Mouse (Mus musculus) kidney, postnatal 14 days (tissue): ENCODE results near the gene Btg2.

Source experiments
- DNase-seq: peaks from one replicate; pipeline ENCODE4 v3.0.0; 2022; ENCODE audit warnings: mixed read lengths

The Btg2 gene

DNA sequence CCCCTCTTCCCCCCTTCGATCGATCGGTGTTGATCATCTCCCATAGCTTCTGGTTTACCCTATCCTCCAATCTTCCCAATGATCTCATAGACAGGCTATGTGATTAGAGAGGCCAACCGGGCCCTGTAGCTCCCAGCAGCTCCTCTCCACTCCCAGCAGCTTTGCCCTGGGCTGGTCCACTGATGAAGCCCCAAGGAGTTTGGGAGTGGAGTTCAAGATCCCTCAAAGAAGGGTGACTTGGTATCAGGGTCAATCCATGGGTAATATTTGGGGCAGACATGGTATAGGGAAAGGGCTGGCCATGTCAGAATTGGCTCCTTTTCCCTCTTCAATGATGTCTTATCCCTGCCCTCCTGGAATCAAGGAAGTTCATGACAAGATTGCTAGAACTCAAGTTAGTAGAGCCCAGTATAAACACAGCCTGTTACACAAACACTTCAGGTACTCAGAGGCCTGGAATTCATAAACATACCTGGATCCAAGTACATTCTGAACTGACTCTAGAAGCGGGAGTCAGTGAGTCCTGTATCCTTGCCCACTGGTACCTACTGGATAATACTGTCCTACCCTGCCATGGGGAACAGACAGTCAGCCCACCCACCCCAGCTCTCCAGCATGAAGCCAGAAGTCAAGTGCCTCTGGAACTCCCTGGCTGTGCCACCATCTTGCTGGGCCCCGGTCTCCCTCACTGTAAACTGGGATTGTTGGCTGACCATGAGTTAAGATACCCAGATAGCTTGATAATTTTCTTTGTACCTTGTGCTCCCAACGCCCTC is 18.3 kb upstream of the Btg2 start:
- no peak for DNase-seq

DNA sequence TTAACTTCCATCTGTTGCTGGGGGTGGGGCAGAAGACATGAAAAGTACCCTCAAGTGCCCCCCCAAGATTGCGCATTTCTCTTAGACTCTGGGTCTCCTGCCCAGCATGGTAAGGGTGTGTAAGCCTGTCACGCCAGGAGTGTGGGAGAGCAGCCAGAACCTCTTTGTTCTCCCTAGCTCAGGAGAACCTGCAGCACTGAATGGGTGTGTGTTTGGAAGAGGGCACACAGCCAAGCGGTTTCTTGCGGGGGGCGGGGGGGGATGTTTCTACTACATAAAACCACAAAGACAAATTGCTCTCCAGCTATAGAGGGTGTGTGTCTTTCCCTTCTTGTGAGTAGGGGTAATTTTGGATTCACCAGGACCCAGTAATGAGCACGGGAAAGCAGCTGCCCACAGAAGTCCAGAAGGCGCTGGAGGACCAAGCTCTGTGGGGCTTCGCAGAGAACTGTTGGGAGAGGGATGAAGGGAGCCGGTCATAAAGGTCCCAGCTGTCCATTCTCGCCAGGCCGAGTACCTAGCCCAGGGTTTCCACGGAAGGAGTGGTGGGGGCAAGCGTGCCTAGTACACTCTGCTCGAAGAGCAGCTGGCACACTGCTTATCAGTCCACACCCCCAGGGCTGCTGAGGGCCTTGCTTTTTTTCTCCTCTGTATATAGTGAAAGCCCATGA is 17.5 kb upstream of the Btg2 start:
- peak; percentile 34 for DNase-seq

DNA sequence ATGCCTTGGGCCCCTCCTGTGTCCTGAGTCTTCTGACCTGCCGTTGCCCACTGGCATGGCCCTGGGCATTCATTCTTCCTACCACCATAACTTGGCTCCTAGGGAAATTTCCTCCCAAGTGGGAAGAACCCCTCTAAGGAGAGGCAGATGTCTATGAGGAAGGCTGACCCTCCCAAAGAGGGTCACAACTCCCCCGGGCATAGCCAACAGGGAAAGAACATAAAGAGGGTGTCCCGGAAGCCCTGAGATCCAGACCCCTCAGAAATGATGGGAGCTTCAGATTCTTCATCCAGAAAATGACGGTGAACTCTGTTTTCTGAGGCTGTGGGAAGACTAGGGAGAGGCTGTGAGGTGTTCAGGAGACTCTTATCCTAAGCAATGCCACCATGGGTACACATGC is 16.8 kb upstream of the Btg2 start:
- DNase-seq: no peak

DNA sequence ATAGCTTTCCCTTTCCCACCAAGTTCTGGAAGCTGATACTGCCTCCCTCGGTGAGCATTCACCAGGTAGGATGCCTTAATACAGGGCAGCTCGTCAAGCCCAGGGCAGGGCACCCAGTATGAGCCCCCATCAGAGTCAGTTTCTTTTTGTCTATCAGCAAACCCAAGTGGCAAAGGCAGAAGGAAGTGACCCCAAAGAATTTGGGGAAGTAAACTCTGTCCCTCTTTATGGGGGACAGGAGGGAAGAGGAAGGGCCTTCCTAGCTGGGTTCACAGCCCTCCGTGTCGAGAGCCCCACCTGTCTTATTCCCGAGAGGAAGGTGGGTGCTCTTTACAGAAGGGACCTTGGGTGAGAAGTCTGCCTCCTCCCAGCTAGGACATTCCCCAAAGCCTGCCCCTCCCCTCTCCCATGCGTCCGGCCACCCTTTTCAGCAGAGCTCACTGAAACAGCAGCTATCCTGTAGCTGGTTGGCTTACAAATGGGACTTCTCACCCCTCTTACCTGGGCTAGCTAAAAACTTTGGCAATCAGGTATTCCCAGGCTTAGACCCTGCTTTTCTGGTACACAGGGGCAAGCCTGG is 16.2 kb upstream of the Btg2 start:
- DNase-seq: no peak

DNA sequence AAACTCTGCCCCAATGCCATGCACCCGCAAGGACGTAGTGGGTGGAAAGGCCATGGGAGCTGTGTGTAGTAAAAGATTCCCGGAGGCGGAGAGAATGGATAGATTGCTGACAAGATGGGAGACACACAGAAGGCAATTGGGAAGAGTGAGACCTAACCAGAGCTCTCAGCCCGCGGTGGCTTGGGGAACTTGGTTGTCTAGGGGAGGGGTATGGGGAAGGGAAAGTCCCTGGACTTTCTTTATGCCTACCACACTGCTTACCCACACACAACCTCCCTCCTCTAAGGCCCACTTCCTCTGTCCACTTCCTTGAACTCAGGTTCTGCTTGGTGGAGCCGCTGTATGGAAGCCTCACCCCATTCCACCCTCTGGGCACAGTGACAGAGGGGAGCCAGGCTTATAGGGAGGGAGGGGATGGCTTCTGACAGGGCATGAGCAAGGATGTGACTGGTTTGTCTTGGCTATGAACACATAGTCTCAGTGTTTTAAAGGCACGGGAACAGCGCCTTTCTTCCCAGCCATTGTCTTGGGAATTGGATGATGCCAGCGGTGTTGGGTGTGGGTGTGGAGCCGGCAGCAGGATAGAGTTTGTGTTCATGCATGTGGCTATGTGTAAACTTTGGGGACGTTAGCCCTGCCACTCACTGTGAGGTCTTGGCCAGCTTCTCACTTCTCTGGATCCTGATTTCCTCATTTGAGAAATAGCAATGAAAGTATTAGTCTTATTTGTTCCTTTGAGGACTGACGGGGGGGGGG is 15.0 kb upstream of the Btg2 start:
- DNase-seq: peak; percentile 31

DNA sequence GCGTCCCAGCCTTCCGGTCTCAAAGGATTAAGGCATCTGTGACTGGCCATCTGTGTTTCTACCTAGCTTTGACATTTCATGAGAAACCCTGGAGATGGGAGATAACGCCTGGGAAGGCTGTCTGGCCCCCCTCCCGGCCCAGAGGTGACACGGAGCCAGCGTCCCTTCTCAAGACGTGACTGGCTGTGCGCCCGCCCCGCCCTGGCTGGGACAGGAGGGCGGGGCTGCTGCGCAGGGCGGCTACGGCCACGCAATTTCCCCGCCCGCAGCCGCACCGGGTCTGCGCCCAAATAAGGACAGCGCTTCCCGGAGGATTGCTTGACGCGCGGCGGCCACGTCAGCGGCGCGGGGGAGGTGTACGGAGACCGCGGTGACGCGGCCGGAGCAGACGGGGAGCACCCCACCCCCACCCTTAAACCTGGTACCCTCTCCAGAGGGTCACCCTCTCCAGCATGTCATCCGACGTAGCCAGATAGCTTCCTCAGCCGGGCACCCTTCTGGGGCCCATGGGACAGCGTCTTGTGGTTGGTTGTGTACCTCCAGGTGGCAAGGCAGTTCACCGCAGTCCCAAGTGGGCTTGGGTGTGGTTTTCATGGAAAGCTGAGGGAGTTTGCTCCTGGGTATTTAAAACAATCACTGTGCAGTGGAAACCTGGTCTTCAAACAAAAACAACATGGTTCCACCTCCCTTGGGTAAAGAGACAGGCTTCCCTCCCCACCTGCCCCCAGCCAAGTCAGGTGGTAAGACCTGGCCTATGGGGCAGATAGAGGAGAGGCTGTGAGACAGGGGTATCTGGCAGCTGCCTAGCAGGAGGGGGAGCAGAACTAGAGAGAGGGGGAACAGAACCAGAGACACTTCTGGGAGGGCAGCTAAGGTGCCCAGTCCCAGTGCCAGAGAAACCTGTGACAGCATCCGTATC is 14.2 kb upstream of the Btg2 start:
- peak; percentile 96 for DNase-seq

DNA sequence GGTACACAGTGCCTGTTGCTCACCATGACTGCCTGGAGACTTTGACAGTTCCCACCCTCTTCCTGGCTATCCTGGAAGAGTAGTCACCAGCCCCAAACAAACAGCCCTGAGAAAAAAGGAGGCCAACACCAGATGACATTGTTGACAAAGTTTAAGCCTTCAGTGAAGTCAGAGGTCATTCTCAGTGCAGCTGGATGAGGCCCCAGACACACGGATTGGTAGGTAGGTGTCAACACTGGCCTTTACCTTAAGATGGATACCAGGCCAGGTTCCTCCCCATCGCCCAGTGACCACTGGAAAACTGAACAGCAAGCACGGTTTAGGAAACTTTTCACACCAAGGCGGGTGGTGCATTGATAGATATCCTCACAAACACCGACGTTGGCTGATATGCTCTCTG is 13.4 kb upstream of the Btg2 start:
- no peak for DNase-seq

DNA sequence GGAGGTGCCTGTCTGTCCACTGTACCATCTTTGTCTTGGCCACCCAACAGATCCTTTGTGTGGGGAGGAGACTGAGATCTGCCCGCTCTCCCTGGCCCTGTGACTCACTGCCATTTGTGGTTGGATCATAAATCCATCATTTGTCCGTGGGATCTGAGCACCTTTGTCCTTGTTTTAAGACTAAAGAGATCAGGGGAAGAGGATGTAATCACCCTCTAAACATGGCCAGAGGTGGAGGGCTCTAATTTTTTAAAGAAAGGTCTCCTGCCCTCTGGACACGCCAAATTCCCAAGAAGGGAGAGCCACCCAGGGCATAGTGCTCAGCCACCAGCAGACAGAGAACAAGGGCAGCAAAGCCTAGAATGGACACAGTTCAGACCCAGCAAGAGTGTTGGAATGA is 12.9 kb upstream of the Btg2 start:
- DNase-seq: no peak

DNA sequence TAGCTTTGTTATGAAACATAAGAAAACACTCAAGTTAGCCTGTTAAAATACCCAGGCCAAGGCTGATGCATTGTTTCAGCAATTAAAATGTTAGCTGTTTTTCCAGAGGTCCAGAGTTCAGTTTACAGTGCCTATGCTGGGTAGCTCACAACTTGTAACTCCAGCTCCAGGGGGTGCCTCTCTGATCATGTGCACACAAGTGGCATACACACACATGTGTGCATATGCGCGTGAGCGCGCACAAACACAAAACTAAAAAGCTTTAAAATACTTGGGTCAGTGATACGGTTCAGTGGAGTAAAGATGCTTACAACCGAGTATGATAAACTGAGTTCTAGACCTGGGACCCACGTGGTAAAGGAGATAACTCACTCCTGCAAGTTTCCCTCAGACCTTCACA is 10.2 kb upstream of the Btg2 start:
- DNase-seq: no peak

DNA sequence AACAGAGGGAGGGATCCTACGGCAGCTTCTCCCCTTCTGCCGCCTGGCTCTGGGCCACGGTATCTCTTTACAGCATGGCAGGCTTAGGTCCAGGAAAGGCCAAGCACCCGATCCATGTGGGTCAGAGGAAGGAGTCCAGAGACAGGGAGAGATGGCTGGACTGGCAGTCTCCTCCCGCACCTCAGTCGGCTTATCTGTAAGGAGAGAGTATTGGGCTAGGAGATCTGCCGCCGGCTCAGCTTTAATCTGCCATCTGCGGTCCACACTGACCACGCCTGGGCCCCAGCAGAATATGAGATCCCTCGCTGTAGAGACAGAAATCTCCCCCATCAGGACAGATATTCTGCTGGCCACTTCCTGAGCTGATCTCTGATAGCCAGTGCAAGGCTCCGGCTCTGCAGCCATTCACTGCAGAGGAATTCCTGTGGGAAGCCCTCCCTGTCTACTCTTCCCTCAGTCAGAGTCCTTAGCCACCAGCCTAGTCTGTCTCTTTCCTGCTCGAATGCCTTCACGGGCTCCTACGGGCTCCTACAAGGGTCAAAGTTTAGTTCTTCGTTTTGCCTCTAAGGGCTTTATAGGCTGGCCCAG is 8.0 kb upstream of the Btg2 start:
- peak; percentile 56 for DNase-seq

DNA sequence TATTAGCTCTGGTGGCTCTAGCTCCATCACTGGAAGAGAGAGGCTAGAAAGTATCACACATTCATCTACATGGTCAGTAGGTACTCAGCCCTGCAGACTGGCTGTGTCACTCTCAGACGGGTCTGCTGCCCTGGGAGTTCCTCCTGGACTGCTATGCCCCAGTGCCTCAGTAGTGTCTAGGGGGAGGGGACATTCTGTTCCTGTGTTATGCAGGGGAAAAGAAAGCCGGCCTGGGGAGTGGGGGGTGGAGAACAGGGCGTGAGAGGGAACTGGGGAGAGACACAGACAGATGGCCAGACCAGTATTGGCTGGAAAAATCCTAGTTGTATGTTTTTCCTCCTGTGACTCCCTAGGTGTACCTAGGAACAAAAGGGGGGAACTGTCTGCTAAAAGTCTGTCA is 7.1 kb upstream of the Btg2 start:
- no peak for DNase-seq

DNA sequence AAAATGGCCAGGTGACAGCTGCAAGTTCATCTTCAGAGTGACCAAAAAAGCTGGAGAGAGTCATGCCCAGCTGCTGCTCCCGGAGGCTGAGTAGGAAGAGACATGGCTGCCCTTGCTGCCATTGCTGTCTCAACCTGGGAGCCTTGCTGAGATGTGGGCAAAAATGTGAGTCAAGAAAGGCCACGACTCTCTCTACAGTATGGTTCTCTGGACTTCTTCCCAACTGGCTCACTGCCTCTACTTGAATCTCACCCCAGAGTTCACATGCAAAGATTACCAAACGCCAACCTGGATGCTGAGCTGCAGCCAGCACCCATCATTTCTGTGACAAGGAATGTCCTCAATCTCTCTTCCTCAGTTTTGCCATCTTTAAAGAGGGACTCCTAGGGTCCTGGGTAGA is 5.2 kb upstream of the Btg2 start:
- no peak for DNase-seq

DNA sequence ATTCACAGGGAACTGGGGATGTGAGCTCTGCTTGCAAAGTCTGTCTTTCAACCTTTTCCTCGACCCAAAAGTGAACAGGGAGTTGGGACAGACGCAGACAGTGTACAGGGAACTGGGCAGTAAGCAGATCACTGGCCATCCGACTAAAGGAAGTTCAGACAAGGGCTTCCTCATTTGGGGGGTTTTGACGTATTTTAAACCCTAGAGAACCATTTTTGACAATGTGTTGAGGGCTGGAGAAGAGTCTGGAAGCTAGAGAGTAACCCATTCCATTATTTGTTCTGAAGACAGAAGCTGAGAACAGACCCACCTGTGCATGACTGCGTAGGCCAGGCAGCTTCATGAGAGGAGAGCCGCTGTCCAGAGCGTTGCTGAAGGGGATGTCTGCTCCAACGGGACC is 4.8 kb upstream of the Btg2 start:
- DNase-seq: no peak

DNA sequence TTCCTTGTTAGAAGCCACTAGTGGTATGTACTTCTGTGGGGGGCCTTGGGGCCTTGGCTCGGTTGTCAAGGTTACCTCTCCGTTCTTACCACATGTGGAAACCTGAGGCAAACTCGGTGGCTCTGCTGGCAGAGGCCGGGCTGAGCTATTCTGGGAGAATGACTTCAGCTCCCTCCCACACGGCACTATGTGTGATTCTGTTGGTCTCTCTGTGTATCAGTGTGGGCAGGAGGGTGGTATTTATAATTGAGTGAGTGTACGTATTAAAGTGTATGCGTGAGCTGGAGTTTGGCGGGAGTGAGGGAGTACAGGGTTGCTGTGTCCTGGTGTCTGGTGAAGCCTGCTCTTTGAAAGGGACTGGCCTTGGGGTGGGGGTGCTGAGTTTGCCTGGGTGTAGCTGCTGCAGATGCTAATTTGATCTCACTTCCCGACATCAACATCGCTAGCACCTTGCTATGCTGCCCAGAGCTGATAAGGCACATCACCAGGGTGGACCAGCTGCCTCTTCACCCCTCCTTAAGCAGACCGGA is 4.1 kb upstream of the Btg2 start:
- no peak for DNase-seq

DNA sequence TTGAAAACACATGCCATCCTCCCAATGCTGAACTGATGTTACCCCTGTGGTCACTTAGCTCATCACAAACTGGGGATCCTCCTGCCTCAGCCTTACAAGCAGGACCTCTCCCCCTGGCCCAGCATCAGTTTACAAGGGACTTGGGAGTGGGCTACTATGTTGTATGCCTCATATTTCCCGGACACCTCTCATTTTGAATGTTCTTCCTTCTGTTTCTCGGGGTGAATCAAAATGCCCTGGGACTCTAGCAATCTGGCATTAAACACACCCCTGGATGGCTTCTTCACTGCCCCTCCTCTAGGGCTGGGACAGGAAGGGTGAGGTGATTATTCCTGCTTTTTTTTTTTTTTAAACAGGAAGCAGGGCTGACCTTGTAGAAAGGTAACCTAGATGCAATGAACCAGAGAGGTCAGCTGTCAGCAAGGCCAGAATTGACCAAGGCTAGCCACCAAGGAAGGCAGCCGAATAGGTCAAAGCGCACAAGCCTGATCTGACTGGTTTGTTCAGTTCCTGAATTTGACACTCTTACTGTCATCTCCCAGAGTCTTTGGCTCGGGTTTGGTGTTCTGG is 2.0 kb upstream of the Btg2 start:
- no peak for DNase-seq

DNA sequence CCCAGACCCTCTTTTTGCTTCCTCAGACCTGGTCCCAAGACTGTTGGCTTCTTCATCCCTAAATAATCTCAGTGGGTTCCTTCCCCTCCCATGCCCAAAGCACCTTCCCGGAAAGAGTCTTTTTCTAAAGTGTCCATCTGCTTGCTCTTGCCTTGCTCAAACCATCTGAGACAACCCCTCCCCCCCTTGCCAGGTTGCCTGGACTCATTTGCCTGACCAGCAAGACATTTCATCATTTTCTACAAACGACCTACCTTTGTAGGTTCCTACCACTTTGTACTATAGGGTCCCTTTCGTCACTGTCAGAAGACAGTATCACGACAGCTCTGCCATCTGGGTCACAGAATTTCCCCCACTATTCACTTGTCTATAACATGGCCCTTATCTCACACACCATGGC is 1.5 kb upstream of the Btg2 start:
- no peak for DNase-seq

DNA sequence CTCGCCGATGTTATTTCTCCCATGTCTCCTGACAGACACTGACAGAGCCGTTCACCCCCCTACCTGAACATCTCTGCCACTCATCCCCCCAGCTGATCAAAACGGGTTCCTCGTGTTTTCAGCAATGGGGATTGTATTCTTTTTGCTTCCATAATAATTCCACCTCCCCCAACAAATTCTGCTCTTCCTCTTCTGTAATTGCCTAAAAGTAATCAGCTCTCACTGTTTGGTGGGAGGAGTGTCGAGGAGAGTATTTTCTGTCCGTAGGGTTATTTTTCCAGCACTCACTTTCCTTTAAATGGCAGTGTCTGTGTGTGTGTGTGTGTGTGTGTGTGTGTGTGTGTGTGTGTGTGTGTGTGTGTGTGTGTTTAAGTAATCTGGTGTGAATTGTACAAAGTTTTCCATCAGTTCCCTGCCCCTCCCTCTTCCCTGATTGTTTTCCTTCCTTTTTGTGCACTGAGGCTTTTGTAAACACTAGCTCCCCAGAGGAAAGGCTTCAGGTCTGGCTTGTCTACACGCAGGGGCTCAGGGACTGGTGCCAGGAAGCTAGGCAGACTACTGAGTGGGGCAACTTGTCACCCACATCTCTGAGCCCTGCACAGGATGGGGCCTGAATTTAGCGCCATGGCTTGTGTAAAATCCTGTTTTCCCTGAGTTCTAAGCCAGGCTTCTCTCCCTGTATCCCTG is 700 bp upstream of the Btg2 start:
- DNase-seq: peak; percentile 83

DNA sequence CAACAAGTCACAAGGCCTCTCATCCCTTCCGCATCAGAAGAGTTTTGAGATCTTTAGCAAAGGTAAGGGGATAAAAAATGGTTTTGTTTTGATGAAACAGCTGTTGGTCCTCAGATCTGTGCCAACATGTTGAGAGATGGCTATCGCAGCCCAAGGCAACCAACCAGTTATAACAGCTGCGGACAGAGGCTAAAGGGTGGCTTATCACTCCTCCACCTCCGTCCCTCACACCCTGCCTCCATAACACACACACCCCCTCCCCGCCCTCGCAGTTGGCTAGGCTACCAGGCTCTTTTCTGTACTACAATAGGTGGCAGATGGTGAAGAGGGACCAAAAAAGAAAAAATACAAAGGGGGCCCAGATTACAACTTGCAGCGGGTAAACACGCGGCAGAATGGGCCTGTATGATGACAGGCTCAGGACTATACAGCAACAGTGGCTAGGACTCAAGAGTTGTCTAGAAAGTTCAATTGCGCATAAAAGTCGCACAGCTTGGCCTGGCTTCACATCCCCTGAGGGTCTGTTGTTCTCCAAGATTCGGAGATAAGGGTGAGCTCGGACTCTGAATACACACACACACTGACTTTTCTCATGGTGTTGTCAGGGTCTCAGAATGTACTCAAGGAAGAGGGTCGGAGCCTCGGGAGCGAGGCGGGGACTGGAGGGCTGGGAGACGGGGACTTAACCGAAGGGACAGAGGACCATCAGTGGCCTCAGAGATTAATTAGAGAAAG is 692 bp downstream of the Btg2 start:
- no peak for DNase-seq

DNA sequence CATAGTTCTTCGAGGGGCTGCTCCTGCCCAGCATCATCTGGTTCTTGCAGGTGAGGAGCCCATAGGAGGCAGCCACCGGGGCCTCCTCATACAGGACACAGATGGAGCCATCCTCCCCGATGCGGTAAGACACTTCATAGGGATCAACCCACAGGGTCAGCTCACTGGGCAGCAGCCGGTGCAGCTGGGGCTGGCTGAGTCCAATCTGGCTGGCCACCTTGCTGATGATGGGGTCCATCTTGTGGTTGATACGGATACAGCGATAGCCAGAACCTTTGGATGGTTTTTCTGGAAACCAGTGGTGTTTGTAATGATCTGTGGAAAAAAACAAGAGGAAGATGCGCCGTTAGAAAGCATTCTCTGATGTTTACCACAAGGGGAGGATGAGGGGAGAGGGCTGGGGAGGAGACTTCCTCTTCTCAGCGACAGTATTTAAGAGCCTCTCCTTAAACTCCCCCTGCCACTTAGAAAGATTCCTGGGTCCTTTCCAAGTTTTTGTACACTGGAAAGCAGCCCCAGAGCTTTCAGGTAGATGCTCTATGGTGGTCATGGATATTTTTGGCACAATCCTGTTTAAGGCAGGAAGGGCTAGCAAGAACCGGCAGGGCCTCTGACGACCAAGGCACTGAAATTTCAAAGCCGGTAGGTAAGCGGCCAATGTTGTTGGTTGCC is 1.4 kb downstream of the Btg2 start:
- peak; percentile 63 for DNase-seq

DNA sequence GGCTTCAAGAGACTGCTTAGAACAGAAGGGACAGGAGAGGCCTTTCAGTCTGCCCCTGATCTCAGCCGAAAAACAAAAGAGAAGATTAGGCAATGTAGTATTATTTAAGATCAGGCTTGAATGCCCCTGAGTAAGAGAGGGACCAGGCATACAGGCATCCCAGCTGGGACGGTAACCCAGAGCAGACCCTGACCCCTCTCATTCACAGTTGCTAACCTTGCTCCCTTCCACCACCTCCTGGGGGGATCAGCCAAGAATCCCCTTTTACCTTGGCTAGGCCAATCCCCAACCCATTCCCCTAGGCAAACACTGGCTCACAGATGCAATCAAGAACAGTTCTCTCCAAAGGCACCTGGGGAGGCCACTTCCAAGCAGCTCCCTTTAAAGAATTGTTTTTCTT is 2.1 kb downstream of the Btg2 start:
- no peak for DNase-seq
